Mouse (Mus musculus): ENCODE results near the gene Scube3. TPM values are rescaled to one million over a fixed set of nuclear protein-coding genes. Genes with fewer than 3 reads are reported as not detected.

Gene Scube3
- 1.3 and 1.4 TPM in 2 replicates for polyA plus RNA-seq (2015; fragmentation: Nextera tagmentation; extraction: Ambion mirVana)

DNA sequence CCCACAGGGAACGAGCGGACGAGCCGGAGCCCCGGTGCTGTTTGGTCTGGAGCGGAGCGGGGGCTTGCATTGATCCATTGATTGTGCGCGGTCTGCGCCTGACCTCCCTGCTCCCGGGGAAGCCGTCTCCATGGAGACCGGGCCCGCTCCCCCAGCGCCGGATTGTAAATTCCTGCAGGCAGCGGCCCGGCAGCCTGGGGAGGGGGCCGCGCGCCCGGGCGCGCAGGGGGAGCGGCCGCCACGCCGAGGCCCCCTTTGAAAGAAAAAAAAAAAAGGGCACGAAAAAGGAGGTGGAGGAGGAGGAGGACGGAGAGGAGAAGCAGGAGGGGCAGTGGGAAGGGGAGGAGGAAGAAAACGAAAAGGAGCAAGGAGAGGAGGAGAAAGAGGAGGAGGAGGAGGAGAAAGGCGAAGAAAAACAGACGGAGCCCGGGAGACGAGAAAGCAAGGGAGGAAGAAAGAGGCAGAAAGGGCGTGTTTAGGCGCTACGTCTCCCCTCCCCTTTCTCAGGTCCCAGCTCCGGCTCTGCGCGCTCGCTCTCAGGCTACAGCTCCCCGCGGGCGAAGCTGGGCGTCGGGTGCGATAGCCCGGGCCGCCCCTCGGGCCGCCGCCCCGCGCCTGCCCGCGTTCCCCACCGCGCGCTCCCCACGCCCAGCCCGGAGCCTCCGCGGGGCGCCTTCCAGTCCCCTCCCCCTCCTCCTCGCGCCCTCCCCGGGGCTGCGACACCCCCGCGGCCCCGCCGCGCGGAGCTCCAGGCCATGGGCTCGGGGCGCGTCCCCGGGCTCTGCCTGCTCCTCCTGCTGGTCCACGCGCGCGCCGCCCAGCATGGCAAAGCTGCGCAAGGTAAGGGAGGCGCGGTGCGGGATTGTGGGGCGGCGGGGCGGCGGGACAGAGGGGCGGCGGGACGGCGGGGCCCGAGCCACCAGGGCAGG, at the start of gene Scube3:
TSS of gene Scube3 (plus strand) at position 371 of the 929 bp plus-strand sequence.
- Histone ChIP-seq H3K4me2 (ENCODE audit: low read depth, low read length) (peak within 1 kb of the TSS; percentile 99), H3K4me3 (ENCODE audit: low read length) (peak within 1 kb of the TSS; percentile 60), H3K4me1 (replicated peaks; ENCODE audit: control insufficient read depth, insufficient read depth, low read length) (peaks cover 28% of the 10 kb centered on the region), H3K9ac (ENCODE audit: low read length) (peak within 1 kb of the TSS; percentile 64), H3K9me3 (ENCODE audit: control insufficient read depth, low read length) (no peaks in the 10 kb centered on the region), H3K27ac (ENCODE audit: low read length) (no peak within 1 kb of the TSS), H3K36me3 (ENCODE audit: control insufficient read depth, insufficient read depth, low read length) (no peaks in the 10 kb centered on the region), H3K27me3 (ENCODE audit: control insufficient read depth, insufficient read depth, low read depth, low read length) (peaks cover 50% of the 10 kb centered on the region)
- peak; percentile 42 for ATAC-seq (ENCODE audit: low read depth)
- under 1% methylated on average over 67 of the region's 97 CpGs for WGBS

DNA sequence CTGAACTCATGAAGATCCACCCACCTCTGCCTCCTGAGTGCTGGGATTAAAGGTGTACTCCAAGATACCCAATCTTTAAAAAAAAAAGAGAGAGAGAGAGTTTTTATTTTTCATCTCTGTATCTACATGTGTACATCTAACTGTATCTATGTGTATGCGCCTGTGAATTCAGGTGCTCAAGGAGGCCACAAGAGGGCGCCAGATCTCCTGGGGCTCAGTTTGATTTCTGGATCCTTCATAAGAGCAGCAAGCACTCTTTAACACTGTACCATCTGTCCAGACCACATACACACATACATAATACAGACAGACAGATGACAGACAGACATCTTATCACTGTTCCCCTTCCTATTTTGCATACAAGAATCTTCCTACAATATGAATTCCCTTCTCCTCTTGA, 49.6 kb upstream of the Scube3 start:
- no peak for ATAC-seq (ENCODE audit: low read depth)
- Histone ChIP-seq H3K27ac (ENCODE audit: low read length) (no peak overlapping the region), H3K4me3 (ENCODE audit: low read length) (no peak overlapping the region), H3K4me2 (ENCODE audit: low read depth, low read length) (no peak overlapping the region), H3K4me1 (replicated peaks; ENCODE audit: control insufficient read depth, insufficient read depth, low read length) (0 out of 2 replicates have a peak, but pooled peaks cover 2% of the 10 kb centered on the region), H3K36me3 (ENCODE audit: control insufficient read depth, insufficient read depth, low read length) (no peaks in the 10 kb centered on the region), H3K9ac (ENCODE audit: low read length) (no peak overlapping the region), H3K27me3 (ENCODE audit: control insufficient read depth, insufficient read depth, low read depth, low read length) (no peaks in the 10 kb centered on the region), H3K9me3 (ENCODE audit: control insufficient read depth, low read length) (no peaks in the 10 kb centered on the region; the same call in none of the 2 replicates)
- WGBS, result 82% methylated on average over 2 of the region's 2 CpGs

- Histone ChIP-seq H3K36me3 (ENCODE audit: control insufficient read depth, insufficient read depth, low read length) (no peaks in the 10 kb centered on the region), H3K4me3 (ENCODE audit: low read length) (no peak overlapping the region), H3K4me2 (ENCODE audit: low read depth, low read length) (no peak overlapping the region), H3K27me3 (ENCODE audit: control insufficient read depth, insufficient read depth, low read depth, low read length) (no peaks in the 10 kb centered on the region), H3K4me1 (replicated peaks; ENCODE audit: control insufficient read depth, insufficient read depth, low read length) (0 out of 2 replicates have a peak, but pooled peaks cover 2% of the 10 kb centered on the region), H3K9ac (ENCODE audit: low read length) (no peak overlapping the region), H3K27ac (ENCODE audit: low read length) (no peak overlapping the region), H3K9me3 (ENCODE audit: control insufficient read depth, low read length) (no peaks in the 10 kb centered on the region; the same call in none of the 2 replicates)
- no peak for ATAC-seq (ENCODE audit: low read depth)
- 81% methylated on average over 3 of the region's 3 CpGs for WGBS
These were observed 48.1 kb upstream of the Scube3 start for GRCm38 (mm10) chr17:28093837-28094236.

- Histone ChIP-seq H3K4me1 (replicated peaks; ENCODE audit: control insufficient read depth, insufficient read depth, low read length) (0 out of 2 replicates have a peak, but pooled peaks cover 2% of the 10 kb centered on the region), H3K27me3 (ENCODE audit: control insufficient read depth, insufficient read depth, low read depth, low read length) (no peaks in the 10 kb centered on the region), H3K36me3 (ENCODE audit: control insufficient read depth, insufficient read depth, low read length) (no peaks in the 10 kb centered on the region), H3K4me3 (ENCODE audit: low read length) (no peak overlapping the region), H3K27ac (ENCODE audit: low read length) (no peak overlapping the region), H3K4me2 (ENCODE audit: low read depth, low read length) (no peak overlapping the region), H3K9me3 (ENCODE audit: control insufficient read depth, low read length) (no peaks in the 10 kb centered on the region; the same call in none of the 2 replicates), H3K9ac (ENCODE audit: low read length) (no peak overlapping the region)
- no peak for ATAC-seq (ENCODE audit: low read depth)
- 60% methylated on average over 10 of the region's 10 CpGs for WGBS
These were observed 45.5 kb upstream of the Scube3 start for GRCm38 (mm10) chr17:28096418-28096817.

GRCm38 (mm10) chr17:28097308-28097707, 44.6 kb upstream of the Scube3 start:
- Histone ChIP-seq H3K36me3 (ENCODE audit: control insufficient read depth, insufficient read depth, low read length) (no peaks in the 10 kb centered on the region), H3K4me1 (replicated peaks; ENCODE audit: control insufficient read depth, insufficient read depth, low read length) (0 out of 2 replicates have a peak, but pooled peaks cover 2% of the 10 kb centered on the region), H3K9ac (ENCODE audit: low read length) (no peak overlapping the region), H3K4me3 (ENCODE audit: low read length) (no peak overlapping the region), H3K4me2 (ENCODE audit: low read depth, low read length) (no peak overlapping the region), H3K27me3 (ENCODE audit: control insufficient read depth, insufficient read depth, low read depth, low read length) (no peaks in the 10 kb centered on the region), H3K9me3 (ENCODE audit: control insufficient read depth, low read length) (no peaks in the 10 kb centered on the region; the same call in none of the 2 replicates), H3K27ac (ENCODE audit: low read length) (no peak overlapping the region)
- ATAC-seq (ENCODE audit: low read depth), result no peak
- 65% methylated on average over 13 of the region's 13 CpGs for WGBS

GRCm38 (mm10) chr17:28099086-28099485, 42.9 kb upstream of the Scube3 start:
- WGBS, result 55% methylated on average over 3 of the region's 3 CpGs
- no peak overlapping the region for H3K4me2 ChIP-seq (ENCODE audit: low read depth, low read length)
- H3K36me3 ChIP-seq (ENCODE audit: control insufficient read depth, insufficient read depth, low read length), result no peaks in the 10 kb centered on the region
- H3K27me3 ChIP-seq (ENCODE audit: control insufficient read depth, insufficient read depth, low read depth, low read length), result no peaks in the 10 kb centered on the region
- no peak overlapping the region for H3K27ac ChIP-seq (ENCODE audit: low read length)
- no peak overlapping the region for H3K4me3 ChIP-seq (ENCODE audit: low read length)
- H3K9ac ChIP-seq (ENCODE audit: low read length), result no peak overlapping the region
- no peaks in the 10 kb centered on the region; the same call in 1 of the 2 replicates for H3K9me3 ChIP-seq (ENCODE audit: control insufficient read depth, low read length)
- H3K4me1 ChIP-seq (replicated peaks; ENCODE audit: control insufficient read depth, insufficient read depth, low read length), result 0 out of 2 replicates have a peak, but pooled peaks cover 2% of the 10 kb centered on the region
- ATAC-seq (ENCODE audit: low read depth), result no peak

DNA sequence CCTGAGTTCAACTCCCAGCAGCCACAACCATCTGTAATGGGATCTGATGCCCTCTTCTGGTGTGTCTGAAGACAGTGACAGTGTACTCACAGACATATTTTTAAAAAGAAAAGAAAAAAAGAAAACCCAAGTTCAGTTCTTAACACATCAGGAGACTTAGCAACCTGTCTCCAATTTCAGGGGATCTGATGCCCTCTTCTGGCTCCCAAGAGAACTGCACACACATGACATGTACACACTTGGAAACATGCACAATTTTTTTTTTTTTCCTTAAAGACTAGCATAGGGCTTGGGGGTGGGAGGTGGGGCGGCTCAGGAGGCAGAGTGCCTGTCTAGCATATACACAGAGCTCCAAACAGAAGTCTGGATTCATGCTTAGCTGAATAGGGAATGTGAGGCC, 41.3 kb upstream of the Scube3 start:
- no peak overlapping the region for H3K4me2 ChIP-seq (ENCODE audit: low read depth, low read length)
- no peak overlapping the region for H3K27ac ChIP-seq (ENCODE audit: low read length)
- no peaks in the 10 kb centered on the region for H3K36me3 ChIP-seq (ENCODE audit: control insufficient read depth, insufficient read depth, low read length)
- H3K4me3 ChIP-seq (ENCODE audit: low read length), result no peak overlapping the region
- H3K9ac ChIP-seq (ENCODE audit: low read length), result no peak overlapping the region
- H3K4me1 ChIP-seq (replicated peaks; ENCODE audit: control insufficient read depth, insufficient read depth, low read length), result 0 out of 2 replicates have a peak, but pooled peaks cover 2% of the 10 kb centered on the region
- H3K9me3 ChIP-seq (ENCODE audit: control insufficient read depth, low read length), result no peaks in the 10 kb centered on the region
- H3K27me3 ChIP-seq (ENCODE audit: control insufficient read depth, insufficient read depth, low read depth, low read length), result no peaks in the 10 kb centered on the region
- no peak for ATAC-seq (ENCODE audit: low read depth)
- 90% methylated on average over 1 of the region's 1 CpGs for WGBS

- Histone ChIP-seq H3K9me3 (ENCODE audit: control insufficient read depth, low read length) (no peaks in the 10 kb centered on the region), H3K9ac (ENCODE audit: low read length) (no peak overlapping the region), H3K27ac (ENCODE audit: low read length) (no peak overlapping the region), H3K4me2 (ENCODE audit: low read depth, low read length) (no peak overlapping the region), H3K36me3 (ENCODE audit: control insufficient read depth, insufficient read depth, low read length) (no peaks in the 10 kb centered on the region), H3K27me3 (ENCODE audit: control insufficient read depth, insufficient read depth, low read depth, low read length) (no peaks in the 10 kb centered on the region), H3K4me1 (replicated peaks; ENCODE audit: control insufficient read depth, insufficient read depth, low read length) (0 out of 2 replicates have a peak, but pooled peaks cover under 1% of the 10 kb centered on the region), H3K4me3 (ENCODE audit: low read length) (no peak overlapping the region)
- WGBS, result 29% methylated on average over 12 of the region's 12 CpGs
- no peak for ATAC-seq (ENCODE audit: low read depth)
These were observed 40.6 kb upstream of the Scube3 start for GRCm38 (mm10) chr17:28101284-28101887.

DNA sequence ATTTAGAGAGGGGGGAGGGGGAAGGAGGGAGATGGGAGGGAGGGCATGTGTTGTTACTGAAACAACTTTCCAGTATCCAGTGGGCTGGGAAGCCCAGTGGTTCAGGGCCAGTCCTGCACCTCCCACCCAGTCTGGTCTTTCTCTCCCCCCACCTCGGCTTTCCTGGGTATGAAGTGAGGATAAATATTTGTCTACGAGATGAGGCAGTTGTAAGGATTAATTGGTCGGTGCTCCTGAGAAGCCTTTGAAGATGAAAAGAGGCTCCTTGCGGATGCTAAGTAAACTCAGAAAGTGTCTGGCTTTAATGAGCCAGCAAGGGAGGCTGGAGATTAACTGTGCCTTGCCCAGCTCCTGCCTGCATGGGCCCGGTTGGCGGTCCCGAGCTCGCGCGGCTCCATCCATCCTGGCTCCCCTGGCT, 40.0 kb upstream of the Scube3 start:
- H3K27ac ChIP-seq (ENCODE audit: low read length), result no peak overlapping the region

More for the DNA sequence above, 40.0 kb upstream of the Scube3 start:
- ATAC-seq (ENCODE audit: low read depth), result no peak
- Histone ChIP-seq H3K4me2 (ENCODE audit: low read depth, low read length) (no peak overlapping the region), H3K27me3 (ENCODE audit: control insufficient read depth, insufficient read depth, low read depth, low read length) (no peaks in the 10 kb centered on the region), H3K36me3 (ENCODE audit: control insufficient read depth, insufficient read depth, low read length) (no peaks in the 10 kb centered on the region), H3K9me3 (ENCODE audit: control insufficient read depth, low read length) (no peaks in the 10 kb centered on the region), H3K4me3 (ENCODE audit: low read length) (no peak overlapping the region), H3K4me1 (replicated peaks; ENCODE audit: control insufficient read depth, insufficient read depth, low read length) (no peaks in the 10 kb centered on the region), H3K9ac (ENCODE audit: low read length) (no peak overlapping the region)
- WGBS, result 16% methylated on average over 10 of the region's 10 CpGs
